Mouse (Mus musculus): ENCODE measurements around the gene Gdf5. TPM values are rescaled to one million over a fixed set of nuclear protein-coding genes. Genes with fewer than 3 reads are reported as not detected.
A peak's percentile ranks its signal among the peaks of the same experiment; 100 is the strongest.

Gene Gdf5
- polyA plus RNA-seq, 1 experiment = 0.21 TPM

GRCm38 (mm10) chr2:155947390-155948002 is 2.3 kb upstream of the Gdf5 start:
- no peaks in the 10 kb centered on the region for H3K4me1 ChIP-seq (ENCODE audit: control insufficient read depth, insufficient read depth, low read length)
- H3K27me3 ChIP-seq (ENCODE audit: control insufficient read depth, insufficient read depth, low read length) = no peaks in the 10 kb centered on the region
- TF ChIP-seq CTCF (IDR thresholded peaks at IDR 0.05; ENCODE audit: borderline replicate concordance, insufficient read depth, low read depth, low read length) (no peak), POLR2A (IDR thresholded peaks at IDR 0.05; ENCODE audit: borderline replicate concordance, insufficient read depth, low read length) (no peak)
- no peak overlapping the region for H3K4me3 ChIP-seq (replicated peaks; ENCODE audit: insufficient read depth, low read depth, low read length)
- no peak overlapping the region for H3K27ac ChIP-seq (ENCODE audit: insufficient read depth, low read length)
- no peak for DNase-seq
- 69% methylated on average over 5 of the region's 5 CpGs for WGBS

GRCm38 (mm10) chr2:155946499-155946898 is 1.3 kb upstream of the Gdf5 start:
- H3K4me1 ChIP-seq (ENCODE audit: control insufficient read depth, insufficient read depth, low read length) = no peaks in the 10 kb centered on the region
- no peak for TF ChIP-seq CTCF (IDR thresholded peaks at IDR 0.05; ENCODE audit: borderline replicate concordance, insufficient read depth, low read depth, low read length)
- no peak for TF ChIP-seq POLR2A (IDR thresholded peaks at IDR 0.05; ENCODE audit: borderline replicate concordance, insufficient read depth, low read length)
- 27% methylated on average over 4 of the region's 4 CpGs for WGBS
- no peak overlapping the region for H3K4me3 ChIP-seq (replicated peaks; ENCODE audit: insufficient read depth, low read depth, low read length)
- H3K27me3 ChIP-seq (ENCODE audit: control insufficient read depth, insufficient read depth, low read length) = no peaks in the 10 kb centered on the region
- H3K27ac ChIP-seq (ENCODE audit: insufficient read depth, low read length) = no peak overlapping the region
- no peak for DNase-seq

- Histone ChIP-seq H3K27me3 (ENCODE audit: control insufficient read depth, insufficient read depth, low read length) (no peaks in the 10 kb centered on the region), H3K4me1 (ENCODE audit: control insufficient read depth, insufficient read depth, low read length) (no peaks in the 10 kb centered on the region), H3K27ac (ENCODE audit: insufficient read depth, low read length) (no peak overlapping the region), H3K4me3 (replicated peaks; ENCODE audit: insufficient read depth, low read depth, low read length) (no peak overlapping the region)
- DNase-seq = peak; percentile 42 to 60
- peak; percentile 70 for TF ChIP-seq CTCF (IDR thresholded peaks at IDR 0.05; ENCODE audit: borderline replicate concordance, insufficient read depth, low read depth, low read length)
- no peak for TF ChIP-seq POLR2A (IDR thresholded peaks at IDR 0.05; ENCODE audit: borderline replicate concordance, insufficient read depth, low read length)
- WGBS = 2% methylated on average over 7 of the region's 7 CpGs
These were observed 902 bp upstream of the Gdf5 start for GRCm38 (mm10) chr2:155946069-155946468.

- no peak overlapping the region for H3K27ac ChIP-seq (ENCODE audit: insufficient read depth, low read length)
- H3K4me3 ChIP-seq (replicated peaks; ENCODE audit: insufficient read depth, low read depth, low read length) = no peak overlapping the region
- no peak for TF ChIP-seq CTCF (IDR thresholded peaks at IDR 0.05; ENCODE audit: borderline replicate concordance, insufficient read depth, low read depth, low read length)
- H3K27me3 ChIP-seq (ENCODE audit: control insufficient read depth, insufficient read depth, low read length) = no peaks in the 10 kb centered on the region
- 51% methylated on average over 5 of the region's 5 CpGs for WGBS
- no peak for DNase-seq
- H3K4me1 ChIP-seq (ENCODE audit: control insufficient read depth, insufficient read depth, low read length) = no peaks in the 10 kb centered on the region
These were observed 413 bp upstream of the Gdf5 start for GRCm38 (mm10) chr2:155945580-155945979.

- Histone ChIP-seq H3K27me3 (ENCODE audit: control insufficient read depth, insufficient read depth, low read length) (no peaks in the 10 kb centered on the region), H3K4me3 (replicated peaks; ENCODE audit: insufficient read depth, low read depth, low read length) (no peak overlapping the region), H3K4me1 (ENCODE audit: control insufficient read depth, insufficient read depth, low read length) (no peaks in the 10 kb centered on the region), H3K27ac (ENCODE audit: insufficient read depth, low read length) (no peak overlapping the region)
- DNase-seq = no peak
- TF ChIP-seq POLR2A (IDR thresholded peaks at IDR 0.05; ENCODE audit: borderline replicate concordance, insufficient read depth, low read length) = no peak
- TF ChIP-seq CTCF (IDR thresholded peaks at IDR 0.05; ENCODE audit: borderline replicate concordance, insufficient read depth, low read depth, low read length) = no peak
- 72% methylated on average over 4 of the region's 4 CpGs for WGBS
These were observed 482 bp downstream of the Gdf5 start for GRCm38 (mm10) chr2:155944685-155945084.

- DNase-seq = no peak
- TF ChIP-seq CTCF (IDR thresholded peaks at IDR 0.05; ENCODE audit: borderline replicate concordance, insufficient read depth, low read depth, low read length) = no peak
- TF ChIP-seq POLR2A (IDR thresholded peaks at IDR 0.05; ENCODE audit: borderline replicate concordance, insufficient read depth, low read length) = no peak
- Histone ChIP-seq H3K4me1 (ENCODE audit: control insufficient read depth, insufficient read depth, low read length) (no peaks in the 10 kb centered on the region), H3K27me3 (ENCODE audit: control insufficient read depth, insufficient read depth, low read length) (no peaks in the 10 kb centered on the region), H3K27ac (ENCODE audit: insufficient read depth, low read length) (no peak overlapping the region), H3K4me3 (replicated peaks; ENCODE audit: insufficient read depth, low read depth, low read length) (no peak overlapping the region)
- 8% methylated on average over 8 of the region's 8 CpGs for WGBS
These were observed 1.7 kb downstream of the Gdf5 start for GRCm38 (mm10) chr2:155943463-155943862.

GRCm38 (mm10) chr2:155941697-155942442 is 3.3 kb downstream of the Gdf5 start:
- H3K4me3 ChIP-seq (replicated peaks; ENCODE audit: insufficient read depth, low read depth, low read length) = no peak overlapping the region
- 72% methylated on average over 40 of the region's 40 CpGs for WGBS
- no peak overlapping the region for H3K27ac ChIP-seq (ENCODE audit: insufficient read depth, low read length)
- H3K27me3 ChIP-seq (ENCODE audit: control insufficient read depth, insufficient read depth, low read length) = no peaks in the 10 kb centered on the region
- TF ChIP-seq POLR2A (IDR thresholded peaks at IDR 0.05; ENCODE audit: borderline replicate concordance, insufficient read depth, low read length) = no peak
- no peak for DNase-seq
- H3K4me1 ChIP-seq (ENCODE audit: control insufficient read depth, insufficient read depth, low read length) = no peaks in the 10 kb centered on the region

- TF ChIP-seq CTCF (IDR thresholded peaks at IDR 0.05; ENCODE audit: borderline replicate concordance, insufficient read depth, low read depth, low read length) (no peak), POLR2A (IDR thresholded peaks at IDR 0.05; ENCODE audit: borderline replicate concordance, insufficient read depth, low read length) (no peak)
- no peak within 1 kb of the TSS for H3K4me3 ChIP-seq (replicated peaks; ENCODE audit: insufficient read depth, low read depth, low read length)
- DNase-seq = no peak
- no peaks in the 10 kb centered on the region for H3K27me3 ChIP-seq (ENCODE audit: control insufficient read depth, insufficient read depth, low read length)
- 90% methylated on average over 3 of the region's 3 CpGs for WGBS
- H3K27ac ChIP-seq (ENCODE audit: insufficient read depth, low read length) = no peak within 1 kb of the TSS
- no peaks in the 10 kb centered on the region for H3K4me1 ChIP-seq (ENCODE audit: control insufficient read depth, insufficient read depth, low read length)
These were observed 4.5 kb downstream of the Gdf5 start, which contains the start of gene Gm15557 for GRCm38 (mm10) chr2:155940681-155941080. TSS of gene Gm15557 (plus strand) at chr2:155940728.

All from cerebellum, adult 2 months (tissue).